Mouse (Mus musculus): ENCODE measurements around the gene Hc. TPM values are rescaled to one million over a fixed set of nuclear protein-coding genes. Genes with fewer than 3 reads are reported as not detected.

Hc gene
- total RNA-seq, 2 experiments from 2014 or later, result not detected

- intact Hi-C loops (cut with DNase I), result no loop called here
- no peak overlapping the region for H3K4me3 ChIP-seq
- TF ChIP-seq CTCF (IDR thresholded peaks at IDR 0.05), result no peak
- DNase-seq, result no peak
- no peak overlapping the region for H3K27ac ChIP-seq
These were observed 94.8 kb downstream of the Hc start for GRCm38 (mm10) chr2:34966243-34966934.

DNA sequence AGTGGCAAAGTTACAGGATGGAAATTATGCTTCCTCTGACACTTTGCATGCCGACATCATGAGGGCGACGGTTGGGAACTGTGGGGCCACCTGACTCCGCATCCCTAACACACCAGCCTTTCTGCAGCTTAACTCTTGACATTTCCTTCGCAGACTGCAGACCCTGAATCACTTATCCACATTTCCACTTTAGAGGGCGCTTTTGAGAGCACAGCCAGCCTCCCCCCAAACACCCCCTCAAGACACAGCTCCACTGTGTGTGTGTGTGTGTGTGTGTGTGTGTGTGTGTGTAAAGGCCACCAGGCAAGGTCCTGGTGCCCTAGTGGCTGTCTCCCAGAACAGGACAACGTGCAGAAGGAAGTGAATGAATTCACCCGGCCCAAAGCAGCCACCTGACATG lies 95.4 kb downstream of the Hc start:
- no peak overlapping the region for H3K4me3 ChIP-seq
- TF ChIP-seq CTCF (IDR thresholded peaks at IDR 0.05), result no peak
- intact Hi-C loops (cut with DNase I), result no loop called here
- no peak overlapping the region for H3K27ac ChIP-seq
- DNase-seq, result no peak

- peak; percentile 42 for DNase-seq
- Histone ChIP-seq H3K27ac (no peak overlapping the region), H3K4me3 (no peak overlapping the region)
- no peak for TF ChIP-seq CTCF (IDR thresholded peaks at IDR 0.05)
- intact Hi-C loops (cut with DNase I), result no loop called here
These were observed 95.9 kb downstream of the Hc start for GRCm38 (mm10) chr2:34965293-34965692.

DNA sequence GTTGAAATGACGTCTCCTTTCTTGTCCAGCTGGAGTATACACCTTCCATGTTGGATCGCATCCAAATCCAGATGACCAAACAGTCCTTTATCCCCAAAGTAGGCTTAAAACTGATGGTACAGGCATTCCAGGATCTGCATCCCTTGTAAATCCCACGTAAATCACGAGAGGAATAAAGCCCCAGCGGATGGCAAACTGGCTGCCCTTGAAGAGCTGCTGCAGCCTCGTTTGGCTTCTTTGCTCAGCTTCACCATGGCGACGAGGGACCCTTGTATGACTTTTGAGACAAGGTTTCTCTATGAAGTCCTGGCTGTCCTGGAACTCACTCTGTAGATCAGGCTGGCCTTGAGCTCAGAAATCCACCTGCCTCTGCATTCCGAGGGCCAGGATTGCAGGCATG lies 96.6 kb downstream of the Hc start:
- intact Hi-C loops (cut with DNase I), result no loop called here
- TF ChIP-seq CTCF (IDR thresholded peaks at IDR 0.05), result no peak
- Histone ChIP-seq H3K4me3 (no peak overlapping the region), H3K27ac (no peak overlapping the region)
- DNase-seq, result no peak

DNA sequence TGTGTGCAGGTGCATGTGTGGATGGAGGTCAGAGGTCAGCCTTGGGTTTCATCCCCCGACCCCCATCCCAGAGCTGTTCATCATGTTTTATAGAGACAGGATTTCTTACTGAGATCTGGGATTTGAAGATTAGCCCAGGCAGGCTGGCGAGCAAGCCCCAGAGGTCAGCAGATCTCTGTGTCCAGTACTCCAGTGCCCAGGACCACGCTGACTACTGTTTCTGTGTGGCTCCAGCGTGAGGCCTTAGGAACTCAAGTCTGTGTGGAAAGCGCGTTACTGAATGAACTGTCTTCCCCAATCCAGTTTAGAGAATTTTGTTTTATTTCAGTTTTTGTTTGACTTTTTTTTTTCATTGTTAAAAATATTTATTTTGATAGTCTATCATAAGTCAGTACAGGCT lies 97.0 kb downstream of the Hc start:
- H3K4me3 ChIP-seq, result no peak overlapping the region
- no peak for TF ChIP-seq CTCF (IDR thresholded peaks at IDR 0.05)
- no peak for DNase-seq
- no peak overlapping the region for H3K27ac ChIP-seq
- intact Hi-C loops (cut with DNase I), result no loop called here

GRCm38 (mm10) chr2:34963371-34963956 lies 97.8 kb downstream of the Hc start:
- intact Hi-C loops (cut with DNase I), result no loop called here
- TF ChIP-seq CTCF (IDR thresholded peaks at IDR 0.05), result no peak
- Histone ChIP-seq H3K27ac (peak overlapping the region; percentile 63), H3K4me3 (peak overlapping the region; percentile 45)
- DNase-seq, result no peak

GRCm38 (mm10) chr2:34962893-34963292 lies 98.3 kb downstream of the Hc start:
- Histone ChIP-seq H3K27ac (peak overlapping the region; percentile 63), H3K4me3 (peak overlapping the region; percentile 45)
- no peak for TF ChIP-seq CTCF (IDR thresholded peaks at IDR 0.05)
- intact Hi-C loops (cut with DNase I), result no loop called here
- DNase-seq, result no peak

- no peak overlapping the region for H3K4me3 ChIP-seq
- no peak for DNase-seq
- H3K27ac ChIP-seq, result peak overlapping the region; percentile 31; the same call in 1 of the 2 replicates
- no peak for TF ChIP-seq CTCF (IDR thresholded peaks at IDR 0.05)
- intact Hi-C loops (cut with DNase I), result no loop called here
These were observed 99.0 kb downstream of the Hc start for GRCm38 (mm10) chr2:34962211-34962610.

- intact Hi-C loops (cut with DNase I), result no loop called here
- no peak for TF ChIP-seq CTCF (IDR thresholded peaks at IDR 0.05)
- peak; percentile 61 for DNase-seq
These were observed 99.7 kb downstream of the Hc start, which contains the start of gene Traf1 for GRCm38 (mm10) chr2:34961481-34962036. Traf1 (minus strand) TSS chr2:34961772.

GRCm38 (mm10) chr2:34960966-34961365 lies 100.3 kb downstream of the Hc start:
- intact Hi-C loops (cut with DNase I), result no loop called here
- Histone ChIP-seq H3K4me3 (peak overlapping the region; percentile 64), H3K27ac (peak overlapping the region; percentile 77)
- no peak for TF ChIP-seq CTCF (IDR thresholded peaks at IDR 0.05)
- DNase-seq, result no peak

More at GRCm38 (mm10) chr2:34961481-34962036, 99.7 kb downstream of the Hc start, which contains the start of gene Traf1:
- Histone ChIP-seq H3K27ac (peak within 1 kb of the TSS; percentile 77), H3K4me3 (peak within 1 kb of the TSS; percentile 64)

GRCm38 (mm10) chr2:34960466-34960865 lies 100.8 kb downstream of the Hc start:
- no peak for TF ChIP-seq CTCF (IDR thresholded peaks at IDR 0.05)
- Histone ChIP-seq H3K4me3 (no peak overlapping the region), H3K27ac (no peak overlapping the region)
- intact Hi-C loops (cut with DNase I), result no loop called here
- no peak for DNase-seq

DNA sequence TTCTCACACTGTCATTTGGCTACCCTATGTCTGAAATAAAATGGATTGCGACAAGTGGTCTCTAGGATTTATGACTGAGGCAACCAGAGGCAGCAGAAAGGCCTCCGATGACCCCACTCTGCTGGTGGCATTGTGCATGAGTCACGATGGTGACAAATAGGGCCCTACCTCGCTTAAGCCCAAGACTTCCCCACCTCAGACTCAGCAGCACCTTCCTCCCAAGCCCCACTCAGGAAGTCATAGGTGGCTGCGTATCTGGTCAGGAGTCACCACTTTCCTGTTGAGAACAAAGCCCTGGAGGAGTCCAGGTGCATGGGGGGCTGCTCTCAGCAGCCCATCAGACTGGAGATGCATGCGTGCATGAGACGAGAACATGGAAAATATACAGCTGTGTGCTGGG lies 102.7 kb downstream of the Hc start:
- Histone ChIP-seq H3K27ac (no peak overlapping the region), H3K4me3 (no peak overlapping the region)
- intact Hi-C loops (cut with DNase I), result no loop called here
- no peak for TF ChIP-seq CTCF (IDR thresholded peaks at IDR 0.05)
- DNase-seq, result no peak

GRCm38 (mm10) chr2:34958036-34958435 lies 103.2 kb downstream of the Hc start:
- H3K4me3 ChIP-seq, result no peak overlapping the region
- H3K27ac ChIP-seq, result no peak overlapping the region
- intact Hi-C loops (cut with DNase I), result no loop called here
- DNase-seq, result no peak
- TF ChIP-seq CTCF (IDR thresholded peaks at IDR 0.05), result no peak

Data from gastrocnemius, adult 2 months (tissue).